Mouse (Mus musculus): ENCODE measurements around the gene Wwc2. TPM values are rescaled to one million over a fixed set of nuclear protein-coding genes. Genes with fewer than 3 reads are reported as not detected.

Gene Wwc2
- polyA plus RNA-seq, 1 experiment from 2014 or later = 4.0 TPM

GRCm38 (mm10) chr8:47784436-47784835, 206.3 kb downstream of the Wwc2 start:
- H3K36me3 ChIP-seq (ENCODE audit: control insufficient read depth, insufficient read depth) = no peaks in the 10 kb centered on the region
- H3K9me3 ChIP-seq (ENCODE audit: control insufficient read depth, low read length) = no peaks in the 10 kb centered on the region
- H3K9ac ChIP-seq (replicated peaks; ENCODE audit: low read depth, low read length) = no peak overlapping the region
- H3K27me3 ChIP-seq (replicated peaks; ENCODE audit: control insufficient read depth, insufficient read depth, low read length) = no peaks in the 10 kb centered on the region
- no peaks in the 10 kb centered on the region for H3K4me1 ChIP-seq (replicated peaks; ENCODE audit: control insufficient read depth, insufficient read depth, low read length)
- WGBS = 84% methylated on average over 7 of the region's 7 CpGs
- no peak overlapping the region for H3K4me2 ChIP-seq (ENCODE audit: low read length)
- ATAC-seq = no peak
- H3K27ac ChIP-seq (ENCODE audit: low read length) = no peak overlapping the region
- H3K4me3 ChIP-seq (replicated peaks; ENCODE audit: low read length) = no peak overlapping the region

- Histone ChIP-seq H3K4me1 (replicated peaks; ENCODE audit: control insufficient read depth, insufficient read depth, low read length) (no peaks in the 10 kb centered on the region), H3K9me3 (ENCODE audit: control insufficient read depth, low read length) (no peaks in the 10 kb centered on the region), H3K4me2 (ENCODE audit: low read length) (no peak overlapping the region), H3K36me3 (ENCODE audit: control insufficient read depth, insufficient read depth) (no peaks in the 10 kb centered on the region), H3K9ac (replicated peaks; ENCODE audit: low read depth, low read length) (no peak overlapping the region), H3K27ac (ENCODE audit: low read length) (no peak overlapping the region), H3K4me3 (replicated peaks; ENCODE audit: low read length) (no peak overlapping the region), H3K27me3 (replicated peaks; ENCODE audit: control insufficient read depth, insufficient read depth, low read length) (no peaks in the 10 kb centered on the region)
- 84% methylated on average over 6 of the region's 6 CpGs for WGBS
- no peak for ATAC-seq
These were observed 206.8 kb downstream of the Wwc2 start for GRCm38 (mm10) chr8:47783944-47784343.

GRCm38 (mm10) chr8:47783544-47783943, 207.2 kb downstream of the Wwc2 start:
- no peak for ATAC-seq

GRCm38 (mm10) chr8:47781881-47782280, 208.8 kb downstream of the Wwc2 start:
- no peaks in the 10 kb centered on the region for H3K27me3 ChIP-seq (replicated peaks; ENCODE audit: control insufficient read depth, insufficient read depth, low read length)
- no peak overlapping the region for H3K4me2 ChIP-seq (ENCODE audit: low read length)
- no peaks in the 10 kb centered on the region for H3K4me1 ChIP-seq (replicated peaks; ENCODE audit: control insufficient read depth, insufficient read depth, low read length)
- H3K4me3 ChIP-seq (replicated peaks; ENCODE audit: low read length) = no peak overlapping the region
- WGBS = 78% methylated on average over 4 of the region's 4 CpGs
- ATAC-seq = no peak
- H3K9ac ChIP-seq (replicated peaks; ENCODE audit: low read depth, low read length) = no peak overlapping the region
- no peak overlapping the region for H3K27ac ChIP-seq (ENCODE audit: low read length)
- no peaks in the 10 kb centered on the region for H3K36me3 ChIP-seq (ENCODE audit: control insufficient read depth, insufficient read depth)
- no peaks in the 10 kb centered on the region for H3K9me3 ChIP-seq (ENCODE audit: control insufficient read depth, low read length)

More at GRCm38 (mm10) chr8:47783544-47783943, 207.2 kb downstream of the Wwc2 start:
- H3K9ac ChIP-seq (replicated peaks; ENCODE audit: low read depth, low read length) = no peak overlapping the region
- no peaks in the 10 kb centered on the region for H3K36me3 ChIP-seq (ENCODE audit: control insufficient read depth, insufficient read depth)
- no peak overlapping the region for H3K27ac ChIP-seq (ENCODE audit: low read length)
- no peaks in the 10 kb centered on the region for H3K27me3 ChIP-seq (replicated peaks; ENCODE audit: control insufficient read depth, insufficient read depth, low read length)
- no peak overlapping the region for H3K4me2 ChIP-seq (ENCODE audit: low read length)
- WGBS = 88% methylated on average over 2 of the region's 2 CpGs
- H3K4me3 ChIP-seq (replicated peaks; ENCODE audit: low read length) = no peak overlapping the region
- no peaks in the 10 kb centered on the region for H3K9me3 ChIP-seq (ENCODE audit: control insufficient read depth, low read length)
- H3K4me1 ChIP-seq (replicated peaks; ENCODE audit: control insufficient read depth, insufficient read depth, low read length) = no peaks in the 10 kb centered on the region

GRCm38 (mm10) chr8:47779589-47779988, 211.1 kb downstream of the Wwc2 start:
- no peak for ATAC-seq
- Histone ChIP-seq H3K9ac (replicated peaks; ENCODE audit: low read depth, low read length) (no peak overlapping the region), H3K4me3 (replicated peaks; ENCODE audit: low read length) (no peak overlapping the region), H3K4me2 (ENCODE audit: low read length) (no peak overlapping the region), H3K27ac (ENCODE audit: low read length) (no peak overlapping the region), H3K27me3 (replicated peaks; ENCODE audit: control insufficient read depth, insufficient read depth, low read length) (no peaks in the 10 kb centered on the region), H3K4me1 (replicated peaks; ENCODE audit: control insufficient read depth, insufficient read depth, low read length) (no peaks in the 10 kb centered on the region), H3K36me3 (ENCODE audit: control insufficient read depth, insufficient read depth) (no peaks in the 10 kb centered on the region), H3K9me3 (ENCODE audit: control insufficient read depth, low read length) (no peaks in the 10 kb centered on the region)
- 85% methylated on average over 6 of the region's 6 CpGs for WGBS

GRCm38 (mm10) chr8:47777415-47777814, 213.3 kb downstream of the Wwc2 start:
- Histone ChIP-seq H3K27ac (ENCODE audit: low read length) (no peak overlapping the region), H3K9me3 (ENCODE audit: control insufficient read depth, low read length) (no peaks in the 10 kb centered on the region), H3K4me3 (replicated peaks; ENCODE audit: low read length) (no peak overlapping the region), H3K9ac (replicated peaks; ENCODE audit: low read depth, low read length) (no peak overlapping the region), H3K27me3 (replicated peaks; ENCODE audit: control insufficient read depth, insufficient read depth, low read length) (no peaks in the 10 kb centered on the region), H3K36me3 (ENCODE audit: control insufficient read depth, insufficient read depth) (no peaks in the 10 kb centered on the region), H3K4me1 (replicated peaks; ENCODE audit: control insufficient read depth, insufficient read depth, low read length) (no peaks in the 10 kb centered on the region), H3K4me2 (ENCODE audit: low read length) (no peak overlapping the region)
- no peak for ATAC-seq
- WGBS = 94% methylated on average over 7 of the region's 7 CpGs

Other genes with a start within 250 kb of the Wwc2 start
- gene Cldn24, start 168.8 kb downstream of the Wwc2 start, polyA plus RNA-seq (2015; fragmentation: Nextera tagmentation; extraction: Ambion mirVana) = not detected in 2 replicates
- gene Cldn22, start 166.4 kb downstream of the Wwc2 start, polyA plus RNA-seq (2015; fragmentation: Nextera tagmentation; extraction: Ambion mirVana) = not detected in 2 replicates
- gene Dctd, start 108.2 kb upstream of the Wwc2 start, polyA plus RNA-seq (2015; fragmentation: Nextera tagmentation; extraction: Ambion mirVana) = 16.4 and 17.5 TPM in 2 replicates